Mouse (Mus musculus): Measurements from ENCODE around the gene Cars. TPM values are rescaled to one million over a fixed set of nuclear protein-coding genes. Genes with fewer than 3 reads are reported as not detected.

Gene Cars
- polyA plus RNA-seq, 1 experiment from 2014 or later, result 19.3 TPM

DNA sequence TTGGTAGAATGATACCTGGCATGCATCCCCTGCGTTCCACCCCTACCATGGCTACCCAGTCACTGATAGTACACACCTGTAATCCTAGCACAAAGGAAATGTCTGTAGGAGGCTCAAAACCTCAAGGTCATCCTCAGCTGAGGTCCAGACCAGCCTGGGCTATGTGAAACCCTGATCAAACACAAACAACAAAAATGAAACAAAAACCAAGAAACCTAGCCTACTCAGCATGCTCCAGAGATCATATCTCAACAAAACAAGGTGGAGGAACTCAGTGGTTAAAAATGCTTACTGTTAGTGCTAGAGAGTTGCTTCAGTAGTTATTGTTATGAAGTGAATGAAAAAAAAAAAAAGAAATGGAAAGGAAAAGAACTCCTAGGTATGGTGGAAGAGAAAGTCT, 28.6 kb upstream of the Cars start, which contains the start of gene Tnfrsf26:
Gene Tnfrsf26, minus strand, starts transcription at position 183 of the 400 bp plus-strand sequence.
- ATAC-seq, result no peak
- Histone ChIP-seq H3K27me3 (replicated peaks; ENCODE audit: control insufficient read depth, insufficient read depth, low read length) (no peaks in the 10 kb centered on the region), H3K9me3 (ENCODE audit: control insufficient read depth) (no peaks in the 10 kb centered on the region), H3K36me3 (ENCODE audit: control insufficient read depth, insufficient read depth) (no peaks in the 10 kb centered on the region), H3K4me2 (replicated peaks; ENCODE audit: low read depth) (no peak within 1 kb of the TSS), H3K4me1 (replicated peaks; ENCODE audit: control insufficient read depth, insufficient read depth, low read length) (no peaks in the 10 kb centered on the region), H3K9ac (ENCODE audit: low read depth, low read length) (no peak within 1 kb of the TSS), H3K4me3 (ENCODE audit: low read depth, low read length) (no peak within 1 kb of the TSS), H3K27ac (ENCODE audit: low read depth, low read length) (no peak within 1 kb of the TSS)
- WGBS, result 100% methylated on average over 1 of the region's 1 CpGs
- TF ChIP-seq CTCF (IDR thresholded peaks at IDR 0.05; ENCODE audit: low read depth), result no peak

DNA sequence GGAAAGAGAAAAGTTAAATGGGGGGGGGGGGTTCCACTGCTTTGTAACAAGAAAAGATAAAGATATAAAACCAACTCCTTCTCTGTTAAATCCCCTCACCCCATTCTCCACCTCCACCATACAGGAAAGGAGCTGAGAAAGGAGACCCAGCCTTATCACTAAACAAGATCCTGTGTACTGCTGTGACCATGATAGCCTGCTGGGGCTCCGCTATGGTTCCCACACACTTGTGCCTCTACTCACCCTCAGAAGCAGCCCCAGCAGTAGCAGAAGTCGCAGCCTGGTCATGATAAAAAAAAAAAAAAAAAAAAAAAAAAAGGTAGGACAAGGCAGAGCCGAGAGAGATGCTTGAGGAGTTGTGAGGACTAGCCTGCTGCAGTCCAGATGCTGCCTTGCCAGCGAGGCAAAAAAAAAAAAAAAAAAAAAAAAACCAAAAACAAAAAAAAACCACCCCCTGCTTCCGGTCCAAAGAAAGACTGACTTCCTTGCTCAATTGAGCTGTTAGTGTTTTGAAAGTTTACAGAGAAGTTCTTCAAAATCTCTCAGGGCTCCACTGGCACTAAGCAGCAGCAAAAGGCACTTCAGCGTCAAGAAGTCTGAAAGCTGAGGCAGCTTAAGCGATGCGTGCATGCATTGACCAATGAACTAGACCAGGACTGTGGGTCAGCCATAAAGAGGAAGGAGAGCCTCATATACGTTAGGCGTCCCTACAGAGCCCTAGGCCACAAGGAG, 27.8 kb upstream of the Cars start:
- no peak for ATAC-seq
- WGBS, result 62% methylated on average over 10 of the region's 10 CpGs

DNA sequence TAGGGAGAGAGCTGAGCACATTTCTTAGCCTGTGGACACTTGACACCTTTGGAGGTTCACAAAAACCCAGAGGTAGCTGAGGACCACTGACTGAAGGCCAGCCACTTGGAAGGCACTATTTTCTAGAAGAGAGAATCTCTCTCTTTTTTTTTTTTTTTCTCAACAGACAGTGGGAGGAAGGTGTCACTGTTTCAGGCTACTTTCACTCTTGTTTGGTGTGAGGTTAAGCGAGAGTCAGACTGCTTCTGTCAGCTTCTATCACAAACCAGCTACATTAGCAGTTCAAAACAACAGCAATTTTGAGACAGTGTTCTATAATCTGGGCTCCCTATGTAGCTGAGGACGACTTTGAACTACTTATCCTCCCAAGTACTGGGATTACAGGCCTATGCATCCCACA, 26.3 kb upstream of the Cars start:
- TF ChIP-seq CTCF (IDR thresholded peaks at IDR 0.05; ENCODE audit: low read depth), result no peak
- no peak overlapping the region for H3K4me3 ChIP-seq (ENCODE audit: low read depth, low read length)
- no peak for ATAC-seq

More for the DNA sequence above, 27.8 kb upstream of the Cars start:
- Histone ChIP-seq H3K9me3 (ENCODE audit: control insufficient read depth) (no peaks in the 10 kb centered on the region), H3K4me2 (replicated peaks; ENCODE audit: low read depth) (no peak overlapping the region), H3K4me3 (ENCODE audit: low read depth, low read length) (no peak overlapping the region), H3K27me3 (replicated peaks; ENCODE audit: control insufficient read depth, insufficient read depth, low read length) (no peaks in the 10 kb centered on the region), H3K9ac (ENCODE audit: low read depth, low read length) (no peak overlapping the region), H3K4me1 (replicated peaks; ENCODE audit: control insufficient read depth, insufficient read depth, low read length) (no peaks in the 10 kb centered on the region), H3K27ac (ENCODE audit: low read depth, low read length) (no peak overlapping the region), H3K36me3 (ENCODE audit: control insufficient read depth, insufficient read depth) (no peaks in the 10 kb centered on the region)
- TF ChIP-seq CTCF (IDR thresholded peaks at IDR 0.05; ENCODE audit: low read depth), result no peak

DNA sequence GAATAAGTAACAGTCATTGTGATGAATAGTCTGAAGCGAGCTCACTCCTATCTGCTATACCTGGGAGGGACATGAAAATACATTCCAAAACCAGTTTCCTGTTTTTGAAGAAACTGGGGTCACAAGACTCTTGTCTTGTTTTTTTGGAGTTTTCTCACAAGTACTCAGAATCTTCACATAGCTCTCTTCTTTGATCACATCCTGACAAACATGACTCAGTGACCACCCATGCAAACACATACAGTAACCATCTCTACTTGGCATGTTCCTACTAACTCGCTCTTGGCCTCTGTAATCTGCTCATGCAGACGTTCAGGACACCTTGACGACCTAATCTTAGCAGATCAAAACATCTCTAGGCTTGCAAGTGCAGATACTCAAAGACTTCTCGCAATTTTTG, 25.3 kb upstream of the Cars start:
- no peaks in the 10 kb centered on the region for H3K4me1 ChIP-seq (replicated peaks; ENCODE audit: control insufficient read depth, insufficient read depth, low read length)
- no peak for TF ChIP-seq CTCF (IDR thresholded peaks at IDR 0.05; ENCODE audit: low read depth)
- no peak overlapping the region for H3K4me3 ChIP-seq (ENCODE audit: low read depth, low read length)
- no peaks in the 10 kb centered on the region for H3K36me3 ChIP-seq (ENCODE audit: control insufficient read depth, insufficient read depth)
- H3K9me3 ChIP-seq (ENCODE audit: control insufficient read depth), result no peaks in the 10 kb centered on the region
- H3K27me3 ChIP-seq (replicated peaks; ENCODE audit: control insufficient read depth, insufficient read depth, low read length), result no peaks in the 10 kb centered on the region
- H3K27ac ChIP-seq (ENCODE audit: low read depth, low read length), result no peak overlapping the region
- 64% methylated on average over 5 of the region's 5 CpGs for WGBS
- no peak overlapping the region for H3K9ac ChIP-seq (ENCODE audit: low read depth, low read length)
- ATAC-seq, result no peak
- no peak overlapping the region for H3K4me2 ChIP-seq (replicated peaks; ENCODE audit: low read depth)

More for the DNA sequence above, 26.3 kb upstream of the Cars start:
- 65% methylated on average over 2 of the region's 2 CpGs for WGBS
- Histone ChIP-seq H3K4me1 (replicated peaks; ENCODE audit: control insufficient read depth, insufficient read depth, low read length) (no peaks in the 10 kb centered on the region), H3K36me3 (ENCODE audit: control insufficient read depth, insufficient read depth) (no peaks in the 10 kb centered on the region), H3K9me3 (ENCODE audit: control insufficient read depth) (no peaks in the 10 kb centered on the region), H3K27me3 (replicated peaks; ENCODE audit: control insufficient read depth, insufficient read depth, low read length) (no peaks in the 10 kb centered on the region), H3K9ac (ENCODE audit: low read depth, low read length) (no peak overlapping the region), H3K27ac (ENCODE audit: low read depth, low read length) (no peak overlapping the region), H3K4me2 (replicated peaks; ENCODE audit: low read depth) (no peak overlapping the region)

DNA sequence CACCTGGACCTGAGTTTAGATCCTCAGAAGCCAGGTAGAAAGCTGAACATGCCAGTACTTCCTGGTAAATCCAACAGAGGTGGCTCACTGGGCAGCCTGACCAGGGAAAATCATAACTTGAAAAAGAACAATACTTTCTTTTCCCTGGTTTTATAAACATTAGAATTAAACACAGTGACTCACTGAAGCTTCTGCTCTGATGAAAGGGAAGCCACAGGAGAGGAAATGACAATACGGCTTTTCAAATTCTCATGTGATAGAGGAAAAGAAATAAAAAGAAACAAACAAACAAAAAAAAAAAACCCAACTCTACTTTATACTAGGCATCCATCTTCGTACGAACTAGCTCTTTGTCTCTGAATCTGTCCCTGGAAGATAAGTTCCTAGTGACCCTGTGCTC, 24.7 kb upstream of the Cars start:
- WGBS, result 77% methylated on average over 3 of the region's 3 CpGs
- Histone ChIP-seq H3K4me2 (replicated peaks; ENCODE audit: low read depth) (no peak overlapping the region), H3K27ac (ENCODE audit: low read depth, low read length) (no peak overlapping the region), H3K36me3 (ENCODE audit: control insufficient read depth, insufficient read depth) (no peaks in the 10 kb centered on the region), H3K4me1 (replicated peaks; ENCODE audit: control insufficient read depth, insufficient read depth, low read length) (no peaks in the 10 kb centered on the region), H3K27me3 (replicated peaks; ENCODE audit: control insufficient read depth, insufficient read depth, low read length) (no peaks in the 10 kb centered on the region), H3K9me3 (ENCODE audit: control insufficient read depth) (no peaks in the 10 kb centered on the region), H3K4me3 (ENCODE audit: low read depth, low read length) (no peak overlapping the region), H3K9ac (ENCODE audit: low read depth, low read length) (no peak overlapping the region)
- TF ChIP-seq CTCF (IDR thresholded peaks at IDR 0.05; ENCODE audit: low read depth), result no peak
- no peak for ATAC-seq

DNA sequence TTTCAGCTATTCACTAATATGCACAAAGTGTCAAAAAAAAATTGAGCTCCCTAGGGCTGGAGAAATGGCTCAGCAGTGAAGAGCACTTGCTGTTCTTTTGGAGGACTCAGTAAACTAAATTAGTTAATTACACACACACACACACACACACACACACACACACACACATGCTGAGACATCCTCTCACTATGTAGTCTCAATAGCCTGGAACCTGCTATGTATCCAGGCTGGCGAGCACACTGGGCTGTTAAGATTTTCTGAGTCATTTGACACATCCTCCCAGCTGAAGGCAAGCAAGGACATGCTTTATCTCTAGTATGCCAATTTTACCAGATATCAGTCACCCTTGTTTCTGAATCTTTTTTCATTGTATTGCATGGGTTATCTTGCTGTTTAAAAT, 21.1 kb upstream of the Cars start:
- no peak for ATAC-seq
- no peak overlapping the region for H3K27ac ChIP-seq (ENCODE audit: low read depth, low read length)
- WGBS, result 30% methylated on average over 1 of the region's 1 CpGs
- TF ChIP-seq CTCF (IDR thresholded peaks at IDR 0.05; ENCODE audit: low read depth), result no peak
- no peaks in the 10 kb centered on the region for H3K9me3 ChIP-seq (ENCODE audit: control insufficient read depth)
- no peaks in the 10 kb centered on the region for H3K27me3 ChIP-seq (replicated peaks; ENCODE audit: control insufficient read depth, insufficient read depth, low read length)
- H3K4me2 ChIP-seq (replicated peaks; ENCODE audit: low read depth), result no peak overlapping the region
- H3K4me1 ChIP-seq (replicated peaks; ENCODE audit: control insufficient read depth, insufficient read depth, low read length), result no peaks in the 10 kb centered on the region
- H3K9ac ChIP-seq (ENCODE audit: low read depth, low read length), result no peak overlapping the region
- no peaks in the 10 kb centered on the region for H3K36me3 ChIP-seq (ENCODE audit: control insufficient read depth, insufficient read depth)
- no peak overlapping the region for H3K4me3 ChIP-seq (ENCODE audit: low read depth, low read length)
